Mouse (Mus musculus): ENCODE measurements around the gene Smc3.
"Not testable (repeated sequence)": the region's sequence is repeated elsewhere in the genome, so short reads cannot be mapped to it uniquely, and the experiment has no call there.

Gene Smc3

GRCm38 (mm10) chr19:53653624-53654467, 53.6 kb downstream of the Smc3 start:
- no peak for DNase-seq (ENCODE audit: low spot score in 2 of 2)

- not testable (repeated sequence) for DNase-seq (ENCODE audit: low spot score in 2 of 2)
These were observed 56.2 kb downstream of the Smc3 start for GRCm38 (mm10) chr19:53656443-53656842.

GRCm38 (mm10) chr19:53657437-53657836, 57.2 kb downstream of the Smc3 start:
- DNase-seq (ENCODE audit: low spot score in 2 of 2), result no peak

GRCm38 (mm10) chr19:53660722-53661420, 60.7 kb downstream of the Smc3 start:
- DNase-seq (ENCODE audit: low spot score in 2 of 2), result no peak

- DNase-seq (ENCODE audit: low spot score in 2 of 2), result no peak
These were observed 61.9 kb downstream of the Smc3 start for GRCm38 (mm10) chr19:53661938-53662722.

- no peak for DNase-seq (ENCODE audit: low spot score in 2 of 2)
These were observed 64.6 kb downstream of the Smc3 start for GRCm38 (mm10) chr19:53664831-53665230.

- no peak for DNase-seq (ENCODE audit: low spot score in 2 of 2)
These were observed 65.2 kb downstream of the Smc3 start for GRCm38 (mm10) chr19:53665391-53665790.

GRCm38 (mm10) chr19:53666708-53667107, 66.5 kb downstream of the Smc3 start:
- DNase-seq (ENCODE audit: low spot score in 2 of 2), result no peak

GRCm38 (mm10) chr19:53668821-53669220, 68.6 kb downstream of the Smc3 start:
- DNase-seq (ENCODE audit: low spot score in 2 of 2), result no peak

- no peak for DNase-seq (ENCODE audit: low spot score in 2 of 2)
These were observed 70.5 kb downstream of the Smc3 start for GRCm38 (mm10) chr19:53670625-53671141.

GRCm38 (mm10) chr19:53671432-53671831, 71.2 kb downstream of the Smc3 start:
- DNase-seq (ENCODE audit: low spot score in 2 of 2), result no peak

GRCm38 (mm10) chr19:53674131-53674925, 74.1 kb downstream of the Smc3 start:
- no peak for DNase-seq (ENCODE audit: low spot score in 2 of 2)

GRCm38 (mm10) chr19:53676228-53676627, 76.0 kb downstream of the Smc3 start:
- DNase-seq (ENCODE audit: low spot score in 2 of 2), result no peak

- DNase-seq (ENCODE audit: low spot score in 2 of 2), result peak; percentile 4 to 10
These were observed 76.8 kb downstream of the Smc3 start, which contains the start of gene Rbm20 for GRCm38 (mm10) chr19:53676718-53677634. Gene Rbm20, plus strand, starts transcription at chr19:53677306.

GRCm38 (mm10) chr19:53679194-53679593, 79.0 kb downstream of the Smc3 start:
- DNase-seq (ENCODE audit: low spot score in 2 of 2), result no peak

GRCm38 (mm10) chr19:53679981-53680380, 79.8 kb downstream of the Smc3 start:
- DNase-seq (ENCODE audit: low spot score in 2 of 2), result no peak

- no peak for DNase-seq (ENCODE audit: low spot score in 2 of 2)
These were observed 82.2 kb downstream of the Smc3 start for GRCm38 (mm10) chr19:53682427-53682826.

GRCm38 (mm10) chr19:53687592-53687991, 87.4 kb downstream of the Smc3 start:
- no peak for DNase-seq (ENCODE audit: low spot score in 2 of 2)

GRCm38 (mm10) chr19:53690816-53691215, 90.6 kb downstream of the Smc3 start:
- DNase-seq (ENCODE audit: low spot score in 2 of 2), result no peak

GRCm38 (mm10) chr19:53694020-53694419, 93.8 kb downstream of the Smc3 start:
- no peak for DNase-seq (ENCODE audit: low spot score in 2 of 2)
